Mouse (Mus musculus) limb, embryonic 10.5 days (tissue): ENCODE results near the gene Nacc2. TPM values are rescaled to one million over a fixed set of nuclear protein-coding genes. Genes with fewer than 3 reads are reported as not detected.

Experiments
- DNase-seq: peaks from one replicate; pipeline ENCODE4 v3.0.0-alpha.2; 2017; ENCODE audit warnings: low spot score
- H3K27ac ChIP-seq: fragments of 300-500 bp; sonication (generic); 2 replicates; pipeline ENCODE4 v1.5.1; 2016; ENCODE audit warnings: mild to moderate bottlenecking
- H3K27me3 ChIP-seq: fragments of 300-500 bp; sonication (generic); 2 replicates; pipeline ENCODE4 v1.6.1; 2016; ENCODE audit warnings: low read depth, mild to moderate bottlenecking; ENCODE audit not compliant: poor library complexity, severe bottlenecking
- H3K36me3 ChIP-seq: fragments of 300-500 bp; sonication (generic); 2 replicates; pipeline ENCODE4 v1.6.1; 2016; ENCODE audit warnings: mild to moderate bottlenecking, moderate library complexity
- H3K4me1 ChIP-seq: fragments of 300-500 bp; sonication (generic); 2 replicates; pipeline ENCODE4 v1.6.1; 2016
- H3K4me3 ChIP-seq: fragments of 300-500 bp; sonication (generic); 2 replicates; pipeline ENCODE4 v1.5.1; 2016; ENCODE audit warnings: mild to moderate bottlenecking, moderate library complexity
- H3K9me3 ChIP-seq: fragments of 300-500 bp; sonication (generic); replicated peaks from 2 replicates; pipeline ENCODE4 v1.6.1; 2016; ENCODE audit warnings: mild to moderate bottlenecking
- WGBS: fragments of 180-500 bp; shearing (Covaris S2); methylation state at CpG from one replicate; pipeline ENCODE4 v1.1.7; 2016; 5-methylcytosine and 5-hydroxymethylcytosine counted together
- polyA plus RNA-seq: library from polyadenylated mRNA; unstranded; fragments of >200 nt; fragmentation: Nextera tagmentation; extraction: Ambion mirVana; gene quantifications from 2 replicates; pipeline ENCODE4 v1.2.1, GENCODE M21; 2016

The Nacc2 gene
- polyA plus RNA-seq, 1 experiment from 2014 or later = 3.6 TPM

- peaks cover 7% of the 10 kb centered on the region for H3K4me1 ChIP-seq
- H3K27ac ChIP-seq = no peak overlapping the region
- WGBS = 88% methylated on average over 3 of the region's 3 CpGs
- DNase-seq = no peak
- no peaks in the 10 kb centered on the region for H3K36me3 ChIP-seq
- H3K27me3 ChIP-seq = no peaks in the 10 kb centered on the region
- H3K9me3 ChIP-seq = no peaks in the 10 kb centered on the region
- H3K4me3 ChIP-seq = no peak overlapping the region
Observed at GRCm38 (mm10) chr2:26080830-26081229, 42.2 kb downstream of the Nacc2 start.

- no peak overlapping the region for H3K27ac ChIP-seq
- H3K4me3 ChIP-seq = no peak overlapping the region
- peaks cover 7% of the 10 kb centered on the region for H3K4me1 ChIP-seq
- no peak for DNase-seq
- WGBS = 88% methylated on average over 4 of the region's 4 CpGs
- H3K27me3 ChIP-seq = no peaks in the 10 kb centered on the region
- H3K9me3 ChIP-seq = no peaks in the 10 kb centered on the region
- no peaks in the 10 kb centered on the region for H3K36me3 ChIP-seq
Observed at GRCm38 (mm10) chr2:26079409-26079808, 43.6 kb downstream of the Nacc2 start.

GRCm38 (mm10) chr2:26077068-26077467 is 46.0 kb downstream of the Nacc2 start:
- WGBS = 88% methylated on average over 4 of the region's 4 CpGs
- Histone ChIP-seq H3K27me3 (no peaks in the 10 kb centered on the region), H3K4me1 (peaks cover 7% of the 10 kb centered on the region), H3K4me3 (no peak overlapping the region), H3K9me3 (no peaks in the 10 kb centered on the region), H3K27ac (no peak overlapping the region), H3K36me3 (no peaks in the 10 kb centered on the region)
- no peak for DNase-seq

GRCm38 (mm10) chr2:26076121-26076520 is 46.9 kb downstream of the Nacc2 start:
- WGBS = 84% methylated on average over 2 of the region's 2 CpGs
- no peak for DNase-seq

GRCm38 (mm10) chr2:26074551-26074950 is 48.5 kb downstream of the Nacc2 start:
- H3K27me3 ChIP-seq = no peaks in the 10 kb centered on the region
- peaks cover 2% of the 10 kb centered on the region; the same call in 1 of the 2 replicates for H3K4me1 ChIP-seq
- no peaks in the 10 kb centered on the region for H3K36me3 ChIP-seq
- 82% methylated on average over 5 of the region's 5 CpGs for WGBS
- H3K4me3 ChIP-seq = no peak overlapping the region
- no peak overlapping the region for H3K27ac ChIP-seq
- H3K9me3 ChIP-seq = no peaks in the 10 kb centered on the region
- no peak for DNase-seq

More at GRCm38 (mm10) chr2:26076121-26076520, 46.9 kb downstream of the Nacc2 start:
- no peak overlapping the region for H3K27ac ChIP-seq
- no peaks in the 10 kb centered on the region for H3K9me3 ChIP-seq
- H3K36me3 ChIP-seq = no peaks in the 10 kb centered on the region
- no peaks in the 10 kb centered on the region for H3K27me3 ChIP-seq
- peaks cover 7% of the 10 kb centered on the region for H3K4me1 ChIP-seq
- no peak overlapping the region for H3K4me3 ChIP-seq

- H3K27me3 ChIP-seq = no peaks in the 10 kb centered on the region
- no peak overlapping the region for H3K27ac ChIP-seq
- 92% methylated on average over 1 of the region's 1 CpGs for WGBS
- no peak overlapping the region for H3K4me3 ChIP-seq
- H3K4me1 ChIP-seq = peaks cover 2% of the 10 kb centered on the region; the same call in 1 of the 2 replicates
- H3K9me3 ChIP-seq = no peaks in the 10 kb centered on the region
- no peaks in the 10 kb centered on the region for H3K36me3 ChIP-seq
- DNase-seq = no peak
Observed at GRCm38 (mm10) chr2:26068592-26068991, 54.4 kb downstream of the Nacc2 start.

- no peak overlapping the region for H3K27ac ChIP-seq
- H3K4me1 ChIP-seq = peaks cover 2% of the 10 kb centered on the region; the same call in 1 of the 2 replicates
- 83% methylated on average over 7 of the region's 7 CpGs for WGBS
Observed at GRCm38 (mm10) chr2:26068175-26068574, 54.8 kb downstream of the Nacc2 start.

GRCm38 (mm10) chr2:26066527-26066926 is 56.5 kb downstream of the Nacc2 start:
- Histone ChIP-seq H3K4me1 (peaks cover 11% of the 10 kb centered on the region), H3K27me3 (no peaks in the 10 kb centered on the region), H3K9me3 (no peaks in the 10 kb centered on the region), H3K36me3 (no peaks in the 10 kb centered on the region), H3K4me3 (no peak overlapping the region), H3K27ac (no peak overlapping the region)
- DNase-seq = no peak
- WGBS = 59% methylated on average over 14 of the region's 14 CpGs

More at GRCm38 (mm10) chr2:26068175-26068574, 54.8 kb downstream of the Nacc2 start:
- no peak for DNase-seq
- Histone ChIP-seq H3K36me3 (no peaks in the 10 kb centered on the region), H3K4me3 (no peak overlapping the region), H3K27me3 (no peaks in the 10 kb centered on the region), H3K9me3 (no peaks in the 10 kb centered on the region)

GRCm38 (mm10) chr2:26062742-26063427 is 60.1 kb downstream of the Nacc2 start:
- Histone ChIP-seq H3K4me3 (no peak overlapping the region), H3K9me3 (no peaks in the 10 kb centered on the region), H3K27me3 (no peaks in the 10 kb centered on the region), H3K4me1 (peaks cover 13% of the 10 kb centered on the region), H3K36me3 (no peaks in the 10 kb centered on the region), H3K27ac (no peak overlapping the region)
- whole genome bisulfite sequencing = 80% methylated on average over 13 of the region's 13 CpGs
- DNase-seq = no peak

GRCm38 (mm10) chr2:26062241-26062640 is 60.8 kb downstream of the Nacc2 start:
- Histone ChIP-seq H3K4me1 (peaks cover 15% of the 10 kb centered on the region), H3K4me3 (no peak overlapping the region), H3K36me3 (no peaks in the 10 kb centered on the region), H3K9me3 (no peaks in the 10 kb centered on the region), H3K27me3 (no peaks in the 10 kb centered on the region), H3K27ac (no peak overlapping the region)
- 78% methylated on average over 4 of the region's 4 CpGs for WGBS
- DNase-seq = no peak

- WGBS = 78% methylated on average over 21 of the region's 21 CpGs
- Histone ChIP-seq H3K27ac (no peak overlapping the region), H3K36me3 (no peaks in the 10 kb centered on the region), H3K4me3 (no peak overlapping the region), H3K27me3 (no peaks in the 10 kb centered on the region), H3K9me3 (no peaks in the 10 kb centered on the region), H3K4me1 (peaks cover 15% of the 10 kb centered on the region)
- DNase-seq = no peak
Observed at GRCm38 (mm10) chr2:26061018-26061666, 61.9 kb downstream of the Nacc2 start.

GRCm38 (mm10) chr2:26057053-26057452 is 66.0 kb downstream of the Nacc2 start:
- H3K36me3 ChIP-seq = no peaks in the 10 kb centered on the region
- H3K4me3 ChIP-seq = no peak overlapping the region
- 83% methylated on average over 7 of the region's 7 CpGs for WGBS
- H3K9me3 ChIP-seq = no peaks in the 10 kb centered on the region
- no peak overlapping the region for H3K27ac ChIP-seq
- peaks cover 21% of the 10 kb centered on the region for H3K4me1 ChIP-seq
- no peak for DNase-seq
- H3K27me3 ChIP-seq = no peaks in the 10 kb centered on the region

GRCm38 (mm10) chr2:26056226-26056625 is 66.8 kb downstream of the Nacc2 start:
- no peaks in the 10 kb centered on the region for H3K36me3 ChIP-seq
- no peak overlapping the region for H3K27ac ChIP-seq
- no peak for DNase-seq
- no peaks in the 10 kb centered on the region for H3K9me3 ChIP-seq
- H3K4me1 ChIP-seq = peaks cover 19% of the 10 kb centered on the region
- WGBS = 72% methylated on average over 5 of the region's 5 CpGs
- no peak overlapping the region for H3K4me3 ChIP-seq
- H3K27me3 ChIP-seq = no peaks in the 10 kb centered on the region
